Mouse (Mus musculus): ENCODE data around the gene Lpcat4. TPM values are rescaled to one million over a fixed set of nuclear protein-coding genes. Genes with fewer than 3 reads are reported as not detected.

Lpcat4 gene
- polyA plus RNA-seq, 1 experiment from 2014 or later = 24.5 TPM

DNA sequence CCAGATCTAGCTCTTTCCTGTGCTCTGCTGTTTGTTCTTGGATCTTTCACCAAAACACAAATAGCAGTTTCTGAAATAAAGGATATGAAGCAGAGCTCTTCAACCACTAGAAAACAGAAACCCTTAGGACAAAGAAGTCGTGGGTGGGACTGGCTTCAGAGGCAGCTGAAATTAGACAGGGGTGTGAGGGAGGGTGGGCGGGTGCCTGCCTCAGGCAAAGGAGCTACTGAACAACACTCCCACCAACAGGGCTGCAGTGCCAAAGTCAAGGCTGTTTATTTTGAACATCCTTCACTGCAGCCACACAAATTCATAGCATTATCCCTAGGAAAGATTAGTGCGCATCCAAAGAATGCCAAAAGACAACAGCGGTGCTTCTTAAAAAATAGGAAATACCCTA, 14.9 kb upstream of the Lpcat4 start:
- Histone ChIP-seq H3K27me3 (ENCODE audit: control insufficient read depth, insufficient read depth, low read depth, low read length) (no peaks in the 10 kb centered on the region), H3K9me3 (replicated peaks; ENCODE audit: control insufficient read depth, low read length, poor library complexity, severe bottlenecking) (no peaks in the 10 kb centered on the region), H3K4me1 (ENCODE audit: control insufficient read depth, insufficient read depth, low read length) (no peaks in the 10 kb centered on the region), H3K4me3 (ENCODE audit: low read depth, low read length) (no peak overlapping the region), H3K27ac (ENCODE audit: low read length) (no peak overlapping the region), H3K9ac (ENCODE audit: low read depth, low read length) (no peak overlapping the region), H3K36me3 (ENCODE audit: control insufficient read depth, insufficient read depth, low read length) (no peaks in the 10 kb centered on the region), H3K4me2 (ENCODE audit: low read length) (no peak overlapping the region)
- WGBS = 79% methylated on average over 4 of the region's 4 CpGs
- no peak for ATAC-seq

DNA sequence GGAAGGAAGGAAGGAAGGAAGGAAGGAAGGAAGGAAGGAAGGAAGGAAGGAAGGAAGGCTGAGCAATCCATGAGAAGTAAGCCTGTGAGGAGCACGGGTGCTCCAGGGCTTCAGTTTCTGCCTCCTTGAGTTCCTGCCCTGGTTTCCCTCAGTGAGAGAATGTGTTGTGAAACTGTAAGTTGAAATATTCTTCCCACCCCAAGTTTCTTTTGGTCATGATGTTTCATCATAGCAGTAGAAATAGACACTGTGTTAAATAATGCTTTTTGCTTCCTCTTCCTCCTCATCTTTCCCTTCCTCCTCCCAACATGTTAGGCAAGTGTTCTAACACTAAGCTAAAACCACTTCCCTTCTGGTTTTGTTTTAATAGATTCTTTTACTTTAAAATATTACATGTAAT, 6.6 kb upstream of the Lpcat4 start:
- 73% methylated on average over 1 of the region's 1 CpGs for WGBS
- Histone ChIP-seq H3K4me2 (ENCODE audit: low read length) (no peak overlapping the region), H3K4me1 (ENCODE audit: control insufficient read depth, insufficient read depth, low read length) (no peaks in the 10 kb centered on the region), H3K27ac (ENCODE audit: low read length) (no peak overlapping the region), H3K4me3 (ENCODE audit: low read depth, low read length) (no peak overlapping the region), H3K9ac (ENCODE audit: low read depth, low read length) (no peak overlapping the region), H3K27me3 (ENCODE audit: control insufficient read depth, insufficient read depth, low read depth, low read length) (no peaks in the 10 kb centered on the region), H3K9me3 (replicated peaks; ENCODE audit: control insufficient read depth, low read length, poor library complexity, severe bottlenecking) (no peaks in the 10 kb centered on the region), H3K36me3 (ENCODE audit: control insufficient read depth, insufficient read depth, low read length) (no peaks in the 10 kb centered on the region)
- ATAC-seq = no peak

DNA sequence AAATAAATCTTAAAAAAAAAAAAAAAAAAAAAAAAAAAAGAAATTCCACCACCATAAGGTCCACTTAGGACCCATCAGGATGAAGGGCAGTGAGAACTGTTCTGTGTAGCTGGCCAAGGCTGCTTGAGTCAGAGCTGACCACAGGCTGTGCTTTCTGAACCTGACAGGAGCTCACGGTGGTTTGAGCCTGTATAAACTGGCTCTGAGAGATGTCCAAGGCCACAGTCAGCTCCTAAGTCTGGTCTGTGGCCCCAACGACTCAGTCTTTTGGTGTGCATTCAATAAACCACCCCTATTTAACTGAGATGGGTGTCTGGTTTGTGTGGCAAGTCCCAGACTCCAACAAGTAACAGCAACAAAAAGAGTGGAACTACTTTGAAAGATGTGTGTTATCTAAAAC, 2.6 kb upstream of the Lpcat4 start:
- Histone ChIP-seq H3K36me3 (ENCODE audit: control insufficient read depth, insufficient read depth, low read length) (no peaks in the 10 kb centered on the region), H3K9me3 (replicated peaks; ENCODE audit: control insufficient read depth, low read length, poor library complexity, severe bottlenecking) (no peaks in the 10 kb centered on the region), H3K27ac (ENCODE audit: low read length) (no peak overlapping the region), H3K4me1 (ENCODE audit: control insufficient read depth, insufficient read depth, low read length) (peaks cover 9% of the 10 kb centered on the region), H3K27me3 (ENCODE audit: control insufficient read depth, insufficient read depth, low read depth, low read length) (no peaks in the 10 kb centered on the region), H3K4me3 (ENCODE audit: low read depth, low read length) (no peak overlapping the region), H3K9ac (ENCODE audit: low read depth, low read length) (no peak overlapping the region), H3K4me2 (ENCODE audit: low read length) (no peak overlapping the region)
- WGBS = 90% methylated on average over 2 of the region's 2 CpGs
- no peak for ATAC-seq

DNA sequence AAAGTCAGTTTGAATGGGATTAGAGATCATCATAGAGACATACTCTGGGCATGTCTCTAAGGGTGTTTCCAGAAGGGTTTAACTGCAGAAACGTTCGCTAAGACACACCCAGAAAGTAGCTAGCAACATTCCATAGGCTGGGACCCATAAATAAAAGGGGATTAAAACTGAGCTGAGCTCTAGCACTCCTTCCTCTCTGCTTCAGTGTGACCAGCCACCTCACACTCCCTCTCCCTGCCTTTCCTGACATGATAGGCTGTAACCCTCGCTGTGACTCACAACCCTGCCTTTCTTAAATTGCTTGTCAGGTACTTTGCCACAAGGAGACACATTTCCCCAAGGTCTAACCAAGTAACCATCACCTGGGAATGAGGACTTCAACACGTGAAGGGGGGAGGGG, 1.3 kb upstream of the Lpcat4 start:
- no peak overlapping the region for H3K27ac ChIP-seq (ENCODE audit: low read length)
- no peak overlapping the region for H3K9ac ChIP-seq (ENCODE audit: low read depth, low read length)
- no peak overlapping the region for H3K4me2 ChIP-seq (ENCODE audit: low read length)
- ATAC-seq = no peak
- no peaks in the 10 kb centered on the region for H3K36me3 ChIP-seq (ENCODE audit: control insufficient read depth, insufficient read depth, low read length)
- no peak overlapping the region for H3K4me3 ChIP-seq (ENCODE audit: low read depth, low read length)
- H3K27me3 ChIP-seq (ENCODE audit: control insufficient read depth, insufficient read depth, low read depth, low read length) = no peaks in the 10 kb centered on the region
- peaks cover 9% of the 10 kb centered on the region for H3K4me1 ChIP-seq (ENCODE audit: control insufficient read depth, insufficient read depth, low read length)
- H3K9me3 ChIP-seq (replicated peaks; ENCODE audit: control insufficient read depth, low read length, poor library complexity, severe bottlenecking) = no peaks in the 10 kb centered on the region
- WGBS = 6% methylated on average over 4 of the region's 4 CpGs

DNA sequence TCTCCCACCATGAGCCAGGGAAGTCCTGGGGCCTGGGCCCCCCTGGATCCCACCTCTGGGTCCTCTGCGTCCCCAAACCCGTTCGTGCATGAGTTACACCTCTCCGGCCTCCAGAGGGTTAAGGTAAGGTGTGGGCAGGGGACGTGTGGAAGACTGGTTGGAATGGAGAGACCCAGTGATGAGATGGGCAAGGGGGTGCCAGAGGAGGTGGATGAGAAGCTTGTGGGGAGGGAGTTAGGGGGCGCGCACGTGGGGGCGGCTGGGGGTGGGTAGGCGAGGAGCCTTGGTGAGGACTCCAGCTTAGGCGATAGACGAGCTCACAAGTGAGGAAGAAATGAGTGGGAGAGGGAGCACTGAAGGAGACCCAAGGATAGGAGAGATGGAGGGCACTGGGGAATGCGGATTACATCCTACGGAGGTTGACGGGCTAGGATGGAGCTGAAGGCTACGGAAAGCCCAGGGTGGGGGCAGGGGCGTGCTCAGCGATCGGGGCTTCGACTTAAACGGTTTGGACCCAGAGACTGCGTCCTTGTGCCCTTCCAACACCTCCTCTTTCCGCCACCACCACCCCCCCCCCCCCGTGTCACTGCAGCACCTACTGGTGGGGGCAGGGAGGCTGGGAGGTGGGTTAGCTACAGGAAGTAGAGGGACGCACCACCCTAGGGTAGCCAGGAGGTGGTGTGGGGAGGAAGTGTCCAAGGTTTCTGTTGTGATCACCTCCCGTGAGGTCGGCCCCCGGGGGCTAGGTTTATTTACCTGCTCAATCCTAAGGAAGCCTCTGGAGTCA, 860 bp downstream of the Lpcat4 start:
- Histone ChIP-seq H3K4me2 (ENCODE audit: low read length) (peak overlapping the region; percentile 55), H3K27ac (ENCODE audit: low read length) (peak overlapping the region; percentile 96), H3K36me3 (ENCODE audit: control insufficient read depth, insufficient read depth, low read length) (peaks cover 11% of the 10 kb centered on the region), H3K9ac (ENCODE audit: low read depth, low read length) (peak overlapping the region; percentile 85), H3K27me3 (ENCODE audit: control insufficient read depth, insufficient read depth, low read depth, low read length) (no peaks in the 10 kb centered on the region), H3K4me3 (ENCODE audit: low read depth, low read length) (peak overlapping the region; percentile 79), H3K4me1 (ENCODE audit: control insufficient read depth, insufficient read depth, low read length) (peaks cover 9% of the 10 kb centered on the region), H3K9me3 (replicated peaks; ENCODE audit: control insufficient read depth, low read length, poor library complexity, severe bottlenecking) (no peaks in the 10 kb centered on the region)
- 1% methylated on average over 26 of the region's 28 CpGs for WGBS
- peak; percentile 76 for ATAC-seq

DNA sequence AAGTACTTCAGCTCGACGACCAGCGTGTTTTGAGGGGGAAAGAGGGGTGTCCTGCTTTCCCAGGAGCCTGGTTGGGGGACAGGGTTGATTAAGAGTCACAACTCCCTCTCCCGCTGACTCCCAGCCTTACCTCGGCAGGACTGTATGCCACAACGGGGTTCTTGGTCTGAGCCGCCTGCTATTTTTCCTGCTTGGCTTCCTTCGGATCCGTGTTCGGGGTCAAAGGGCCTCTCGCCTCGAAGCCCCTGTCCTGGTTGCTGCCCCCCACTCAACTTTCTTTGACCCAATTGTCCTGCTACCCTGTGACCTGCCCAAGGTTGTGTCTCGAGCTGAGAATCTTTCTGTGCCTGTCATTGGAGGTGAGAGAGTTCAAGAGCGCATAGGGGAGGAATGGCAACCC, 2.5 kb downstream of the Lpcat4 start:
- Histone ChIP-seq H3K4me3 (ENCODE audit: low read depth, low read length) (no peak overlapping the region), H3K27ac (ENCODE audit: low read length) (no peak overlapping the region), H3K9ac (ENCODE audit: low read depth, low read length) (no peak overlapping the region), H3K27me3 (ENCODE audit: control insufficient read depth, insufficient read depth, low read depth, low read length) (no peaks in the 10 kb centered on the region), H3K9me3 (replicated peaks; ENCODE audit: control insufficient read depth, low read length, poor library complexity, severe bottlenecking) (no peaks in the 10 kb centered on the region), H3K4me1 (ENCODE audit: control insufficient read depth, insufficient read depth, low read length) (peaks cover 9% of the 10 kb centered on the region), H3K36me3 (ENCODE audit: control insufficient read depth, insufficient read depth, low read length) (peaks cover 19% of the 10 kb centered on the region), H3K4me2 (ENCODE audit: low read length) (no peak overlapping the region)
- 88% methylated on average over 14 of the region's 14 CpGs for WGBS
- ATAC-seq = no peak

DNA sequence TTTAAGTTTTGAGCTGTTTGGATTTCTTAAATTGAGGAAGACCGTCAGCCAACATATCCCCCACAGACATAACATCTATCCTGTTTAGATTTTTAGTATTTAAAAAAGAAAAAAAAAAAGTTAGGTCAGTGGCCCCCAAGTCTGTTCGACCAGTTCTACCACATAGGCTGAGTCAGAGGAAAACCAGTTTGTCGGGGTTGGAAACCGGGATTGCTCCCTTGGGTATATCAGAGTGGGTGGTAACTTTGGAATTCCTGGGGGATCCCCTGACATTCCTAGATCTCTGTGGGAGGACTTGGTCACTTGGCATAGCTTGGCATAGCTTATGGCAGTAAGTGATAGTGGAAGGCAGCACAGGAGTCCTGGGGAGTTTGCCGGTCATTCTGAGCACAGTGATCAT, 6.0 kb downstream of the Lpcat4 start:
- H3K4me2 ChIP-seq (ENCODE audit: low read length) = no peak overlapping the region
- peaks cover 7% of the 10 kb centered on the region for H3K4me1 ChIP-seq (ENCODE audit: control insufficient read depth, insufficient read depth, low read length)
- ATAC-seq = no peak
- no peak overlapping the region for H3K27ac ChIP-seq (ENCODE audit: low read length)
- no peak overlapping the region for H3K4me3 ChIP-seq (ENCODE audit: low read depth, low read length)
- no peaks in the 10 kb centered on the region for H3K27me3 ChIP-seq (ENCODE audit: control insufficient read depth, insufficient read depth, low read depth, low read length)
- WGBS = 96% methylated on average over 5 of the region's 5 CpGs
- H3K9me3 ChIP-seq (replicated peaks; ENCODE audit: control insufficient read depth, low read length, poor library complexity, severe bottlenecking) = no peaks in the 10 kb centered on the region
- peaks cover 23% of the 10 kb centered on the region for H3K36me3 ChIP-seq (ENCODE audit: control insufficient read depth, insufficient read depth, low read length)
- H3K9ac ChIP-seq (ENCODE audit: low read depth, low read length) = no peak overlapping the region

DNA sequence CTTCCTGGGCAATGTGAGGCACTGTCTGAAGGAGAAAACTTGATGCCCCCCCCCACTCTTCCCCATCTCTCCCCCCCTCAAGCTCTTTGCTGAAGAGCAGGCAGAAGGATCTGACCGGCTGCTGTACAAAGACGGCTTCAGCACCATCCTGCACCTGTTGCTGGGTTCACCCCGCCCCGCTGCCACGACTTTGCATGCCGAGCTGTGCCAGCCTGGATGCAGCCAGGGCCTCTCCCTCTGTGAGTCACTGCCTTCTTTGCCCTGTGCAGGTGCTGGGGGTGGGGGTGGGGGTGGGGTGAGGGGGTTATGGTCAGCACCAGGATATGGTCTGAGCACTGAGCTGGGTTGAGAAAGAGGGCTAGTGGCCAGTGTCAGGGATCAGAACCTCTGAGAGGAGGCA, 6.9 kb downstream of the Lpcat4 start:
- no peak for ATAC-seq
- no peaks in the 10 kb centered on the region for H3K9me3 ChIP-seq (replicated peaks; ENCODE audit: control insufficient read depth, low read length, poor library complexity, severe bottlenecking)
- peaks cover 2% of the 10 kb centered on the region for H3K4me1 ChIP-seq (ENCODE audit: control insufficient read depth, insufficient read depth, low read length)
- H3K9ac ChIP-seq (ENCODE audit: low read depth, low read length) = no peak overlapping the region
- peaks cover 23% of the 10 kb centered on the region for H3K36me3 ChIP-seq (ENCODE audit: control insufficient read depth, insufficient read depth, low read length)
- H3K4me2 ChIP-seq (ENCODE audit: low read length) = no peak overlapping the region
- H3K27ac ChIP-seq (ENCODE audit: low read length) = no peak overlapping the region
- H3K4me3 ChIP-seq (ENCODE audit: low read depth, low read length) = no peak overlapping the region
- WGBS = 94% methylated on average over 6 of the region's 6 CpGs
- H3K27me3 ChIP-seq (ENCODE audit: control insufficient read depth, insufficient read depth, low read depth, low read length) = no peaks in the 10 kb centered on the region

DNA sequence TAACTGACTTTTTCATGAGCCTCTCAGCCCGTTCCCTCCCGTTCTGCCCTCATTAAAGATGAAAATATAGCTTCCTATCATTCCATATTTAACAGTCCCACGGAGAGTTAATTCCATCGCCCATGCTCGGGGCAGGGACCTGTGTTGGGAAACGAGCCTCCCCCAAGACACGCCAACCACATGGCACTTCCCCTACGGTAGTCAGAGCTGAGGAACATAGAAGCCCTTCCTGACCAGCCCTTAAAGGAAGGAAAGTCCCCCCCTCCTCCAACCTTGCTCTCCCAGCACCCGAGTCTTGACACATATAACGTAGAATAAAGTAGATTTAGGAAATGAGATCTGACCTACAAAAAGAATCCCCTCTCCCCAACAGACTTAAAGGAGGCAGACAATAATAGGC, 8.1 kb downstream of the Lpcat4 start:
- no peaks in the 10 kb centered on the region for H3K27me3 ChIP-seq (ENCODE audit: control insufficient read depth, insufficient read depth, low read depth, low read length)
- no peak for ATAC-seq
- WGBS = 88% methylated on average over 10 of the region's 10 CpGs
- no peak overlapping the region for H3K27ac ChIP-seq (ENCODE audit: low read length)
- no peaks in the 10 kb centered on the region for H3K9me3 ChIP-seq (replicated peaks; ENCODE audit: control insufficient read depth, low read length, poor library complexity, severe bottlenecking)
- no peaks in the 10 kb centered on the region for H3K4me1 ChIP-seq (ENCODE audit: control insufficient read depth, insufficient read depth, low read length)
- H3K36me3 ChIP-seq (ENCODE audit: control insufficient read depth, insufficient read depth, low read length) = peaks cover 23% of the 10 kb centered on the region
- no peak overlapping the region for H3K4me2 ChIP-seq (ENCODE audit: low read length)
- no peak overlapping the region for H3K4me3 ChIP-seq (ENCODE audit: low read depth, low read length)
- H3K9ac ChIP-seq (ENCODE audit: low read depth, low read length) = no peak overlapping the region

Data from midbrain, embryonic 16.5 days (tissue).